Mouse (Mus musculus): ENCODE measurements at regions not wholly inside any gene's neighbourhood (a gene's known extent, or its start where the extent isn't known, plus 50 kb on each side); places are given as distances from the start of the nearest gene placed in this dataset.

GRCm38 (mm10) chr10:99417591-99417990, 154.6 kb downstream of the Dusp6 start:
- DNase-seq: no peak

GRCm38 (mm10) chr10:99418497-99418896, 155.5 kb downstream of the Dusp6 start:
- no peak for DNase-seq

- no peak for DNase-seq
Observed at GRCm38 (mm10) chr10:99419532-99419931, 156.5 kb downstream of the Dusp6 start.

GRCm38 (mm10) chr10:99423406-99423805, 160.4 kb downstream of the Dusp6 start:
- no peak for DNase-seq

- no peak for DNase-seq
Observed at GRCm38 (mm10) chr10:99425265-99425664, 162.2 kb downstream of the Dusp6 start.

- DNase-seq: no peak
Observed at GRCm38 (mm10) chr10:99430175-99430574, 167.1 kb downstream of the Dusp6 start.

- peak; percentile 35 to 50 for DNase-seq
Observed at GRCm38 (mm10) chr10:99430669-99431561, 167.9 kb downstream of the Dusp6 start.

GRCm38 (mm10) chr10:99437060-99437459, 174.0 kb downstream of the Dusp6 start:
- no peak for DNase-seq

GRCm38 (mm10) chr10:99440169-99440568, 177.1 kb downstream of the Dusp6 start:
- no peak for DNase-seq

- peak; percentile 82 to 89 for DNase-seq
Observed at GRCm38 (mm10) chr10:99441014-99441413, 178.0 kb downstream of the Dusp6 start.

GRCm38 (mm10) chr10:99441931-99442330, 178.9 kb downstream of the Dusp6 start:
- peak; percentile 30 to 34 for DNase-seq

GRCm38 (mm10) chr10:99443453-99444170, 180.6 kb downstream of the Dusp6 start:
- DNase-seq: no peak

- no peak for DNase-seq
Observed at GRCm38 (mm10) chr10:99450714-99451625, 187.9 kb downstream of the Dusp6 start.

GRCm38 (mm10) chr10:99451639-99452417, 188.8 kb downstream of the Dusp6 start:
- no peak for DNase-seq

- no peak for DNase-seq
Observed at GRCm38 (mm10) chr10:99456180-99456579, 193.1 kb downstream of the Dusp6 start.

- DNase-seq: peak; percentile 21 to 39
Observed at GRCm38 (mm10) chr10:99458047-99458446, 195.0 kb downstream of the Dusp6 start.

- DNase-seq: no peak
Observed at GRCm38 (mm10) chr10:99459171-99459660, 196.2 kb downstream of the Dusp6 start.

GRCm38 (mm10) chr10:99459823-99460361, 196.9 kb downstream of the Dusp6 start:
- DNase-seq: peak; percentile 52 to 60

- DNase-seq: peak; percentile 65 to 68
Observed at GRCm38 (mm10) chr10:99460847-99461445, 197.9 kb downstream of the Dusp6 start.

- DNase-seq: peak; percentile 52 to 58
Observed at GRCm38 (mm10) chr10:99461446-99461966, 198.5 kb downstream of the Dusp6 start.

GRCm38 (mm10) chr10:99466695-99467094, 203.7 kb downstream of the Dusp6 start:
- DNase-seq: no peak
